Mouse (Mus musculus) embryonic fibroblast, embryonic 13.5 days (primary cell): Measurements from ENCODE around the gene Mphosph9.

Experiments
- CTCF ChIP-seq: IDR thresholded peaks from 2 replicates; pipeline ENCODE4 v1.5.1; 2011; ENCODE audit warnings: mild to moderate bottlenecking, control low read depth, low read length, moderate library complexity, borderline replicate concordance; ENCODE audit not compliant: insufficient read depth
- POLR2A ChIP-seq: IDR thresholded peaks from 2 replicates; pipeline ENCODE4 v1.6.1; 2011; ENCODE audit warnings: low read depth, mild to moderate bottlenecking, control low read depth, low read length, moderate library complexity

- no peak for TF ChIP-seq POLR2A
- no peak for TF ChIP-seq CTCF
Observed at GRCm38 (mm10) chr5:124220551-124220950, 107.2 kb downstream of the Mphosph9 start.
